Mouse (Mus musculus) ovary, postnatal 10 days (tissue): Measurements from ENCODE around the gene Xpc.

Experiments
- DNase-seq: peaks from one replicate; pipeline ENCODE4 v3.0.0; 2022; ENCODE audit warnings: low spot score

Gene Xpc

GRCm38 (mm10) chr6:91525544-91525943, 9.9 kb upstream of the Xpc start:
- no peak for DNase-seq

DNA sequence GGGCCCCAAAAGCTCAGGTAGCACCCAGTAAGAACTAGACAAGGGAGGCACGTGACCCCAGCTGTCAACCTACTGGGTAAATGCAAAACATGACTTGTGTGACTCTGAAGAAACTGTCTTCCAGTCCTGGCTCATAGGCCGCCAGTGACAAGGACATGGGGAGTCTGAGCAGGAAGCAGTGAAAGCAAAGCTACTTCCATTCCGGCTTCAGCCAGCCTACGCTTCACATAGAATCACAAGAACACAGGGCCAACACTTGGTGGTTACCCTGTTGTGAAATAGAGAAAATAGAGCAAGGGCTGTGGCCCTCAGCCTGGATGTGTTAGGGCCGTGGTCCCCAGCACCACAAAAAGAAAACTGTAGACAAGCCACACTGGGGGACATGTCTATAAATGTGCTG, 7.1 kb upstream of the Xpc start:
- no peak for DNase-seq

GRCm38 (mm10) chr6:91518454-91519020, 2.8 kb upstream of the Xpc start:
- DNase-seq, result no peak

- no peak for DNase-seq
Observed at GRCm38 (mm10) chr6:91514737-91515362, 838 bp downstream of the Xpc start.

DNA sequence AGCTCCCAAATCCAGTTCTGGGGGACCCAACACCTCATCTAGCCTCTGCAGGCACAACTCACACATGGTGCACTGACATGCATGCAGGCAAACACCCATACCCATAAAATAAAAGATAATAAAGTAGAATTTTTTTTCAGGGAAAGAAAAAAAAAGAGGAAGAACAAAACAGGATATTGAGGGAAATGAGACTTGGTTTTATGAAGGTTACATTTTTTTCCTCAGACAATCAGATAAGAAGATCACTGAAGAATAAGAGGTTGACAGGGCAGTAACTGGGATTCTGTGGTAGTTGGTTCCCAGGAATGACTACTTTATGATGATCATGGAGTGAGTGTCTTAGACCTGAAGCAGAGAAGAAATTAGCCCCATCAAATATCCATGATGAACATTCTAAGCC, 1.6 kb downstream of the Xpc start:
- DNase-seq, result no peak

DNA sequence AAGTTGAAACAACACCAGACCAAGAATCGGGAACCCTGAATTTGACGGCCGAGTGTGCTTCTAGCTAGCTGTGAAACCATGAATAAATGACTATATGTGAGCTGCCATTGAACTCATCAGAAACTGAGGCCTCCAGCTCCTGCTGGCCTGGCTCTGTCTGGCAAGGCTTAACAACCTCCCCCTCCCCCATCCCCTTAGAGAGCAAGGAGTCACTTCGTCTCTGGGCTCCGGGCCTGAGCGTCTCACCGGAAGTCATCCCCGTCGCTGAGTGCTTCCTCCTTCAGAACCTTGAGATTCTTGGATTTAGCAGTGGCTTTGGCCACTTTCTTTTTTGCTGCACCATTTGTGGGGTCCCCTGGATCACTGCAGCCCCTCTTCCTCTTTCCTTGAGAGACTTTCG, 5.5 kb downstream of the Xpc start:
- DNase-seq, result no peak

GRCm38 (mm10) chr6:91509326-91509725, 6.4 kb downstream of the Xpc start:
- peak; percentile 41 for DNase-seq

DNA sequence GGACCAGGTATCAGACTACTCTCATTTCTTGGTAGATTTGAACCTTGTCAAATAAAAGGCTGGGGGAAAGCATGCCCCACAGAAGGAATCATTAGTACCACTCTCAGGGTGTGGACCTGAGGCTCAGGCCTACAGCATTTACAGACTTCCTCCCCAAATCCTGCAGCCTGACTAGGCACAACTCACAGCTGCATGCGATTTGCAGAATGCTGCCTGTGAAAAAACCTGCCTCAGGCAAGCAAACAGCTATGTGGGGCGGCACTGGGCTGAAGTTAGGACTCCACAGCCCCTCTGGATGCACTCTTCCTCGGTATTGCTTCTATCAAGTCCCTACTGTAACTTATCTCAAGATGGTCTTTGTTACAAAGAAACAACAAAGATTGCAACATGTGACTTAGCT, 7.6 kb downstream of the Xpc start:
- DNase-seq, result no peak

- DNase-seq, result no peak
Observed at GRCm38 (mm10) chr6:91506036-91506435, 9.7 kb downstream of the Xpc start.

- DNase-seq, result no peak
Observed at GRCm38 (mm10) chr6:91503302-91503701, 12.4 kb downstream of the Xpc start.

- DNase-seq, result no peak
Observed at GRCm38 (mm10) chr6:91494526-91494925, 21.2 kb downstream of the Xpc start.

DNA sequence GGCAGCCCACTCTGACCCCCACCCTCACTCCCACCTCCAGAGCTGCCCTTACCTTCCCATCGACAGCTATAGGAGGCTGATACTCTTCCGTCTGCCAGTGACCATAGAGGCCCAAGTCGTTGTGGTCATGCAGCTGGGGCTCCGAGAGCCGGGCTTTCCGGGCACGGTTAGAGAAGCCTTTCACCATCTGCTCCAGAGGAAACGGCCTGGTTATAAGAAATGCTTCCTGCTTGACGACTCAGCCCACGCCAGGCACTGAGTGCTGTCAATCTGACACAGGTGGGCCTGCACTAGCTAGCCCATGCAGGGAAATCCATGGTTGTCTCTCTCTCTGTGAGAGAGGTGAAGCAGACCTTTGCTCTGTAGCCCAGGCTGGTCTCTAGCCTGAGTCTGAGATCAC, 22.6 kb downstream of the Xpc start:
- no peak for DNase-seq

DNA sequence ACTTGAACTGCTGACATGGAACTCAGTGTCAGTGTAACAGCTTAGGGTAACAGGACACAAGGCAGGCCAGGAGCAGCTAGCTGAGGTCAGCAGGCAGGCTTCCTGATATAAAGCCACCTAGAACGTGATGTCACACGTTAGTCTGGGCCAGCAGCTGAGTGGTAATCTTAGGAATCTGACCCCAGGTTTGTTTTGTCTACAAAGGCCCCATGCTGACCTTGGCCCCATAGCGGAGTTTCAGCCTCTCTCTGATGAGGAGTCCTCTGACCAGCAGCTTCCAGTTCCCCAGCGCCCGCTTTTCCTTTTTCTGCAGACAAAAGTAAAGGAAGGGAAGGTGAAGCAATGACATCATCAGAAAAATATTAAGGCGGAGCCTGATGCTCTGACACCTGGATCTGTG, 24.7 kb downstream of the Xpc start:
- no peak for DNase-seq

GRCm38 (mm10) chr6:91489872-91490271, 25.8 kb downstream of the Xpc start:
- no peak for DNase-seq

DNA sequence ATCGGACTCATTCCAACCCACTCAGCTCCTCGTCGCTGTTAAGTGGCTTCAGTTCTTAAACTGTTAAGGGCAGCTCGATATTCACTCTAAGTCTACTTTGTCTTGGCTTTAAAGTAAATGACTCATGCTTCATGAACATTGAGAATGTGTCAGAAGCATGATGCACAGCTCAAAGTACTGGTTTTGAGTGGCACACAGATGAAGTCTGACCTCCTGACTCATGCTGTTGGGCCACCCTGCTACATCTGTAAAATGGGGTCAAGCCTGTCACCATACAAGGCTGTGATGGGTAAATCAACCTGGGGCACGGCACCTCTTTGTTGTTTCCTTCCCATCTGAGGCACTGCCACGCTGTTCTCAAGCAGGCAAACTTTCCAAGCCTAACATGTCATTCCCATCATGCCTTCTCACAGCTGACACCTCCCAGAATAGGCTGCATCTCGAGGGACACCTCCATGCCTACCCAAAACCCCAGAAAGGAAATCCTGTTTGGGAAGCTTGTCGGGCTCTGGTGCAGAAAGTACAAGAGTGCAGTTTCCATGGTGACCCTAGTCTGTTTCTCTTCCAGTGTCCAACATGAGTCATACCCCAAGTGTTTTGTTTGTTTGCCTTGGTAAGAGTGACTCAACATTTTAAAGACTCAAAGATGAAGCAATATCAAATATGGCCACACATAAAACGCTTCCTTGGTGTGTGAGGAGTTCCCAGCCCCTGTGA, 27.0 kb downstream of the Xpc start:
- no peak for DNase-seq

DNA sequence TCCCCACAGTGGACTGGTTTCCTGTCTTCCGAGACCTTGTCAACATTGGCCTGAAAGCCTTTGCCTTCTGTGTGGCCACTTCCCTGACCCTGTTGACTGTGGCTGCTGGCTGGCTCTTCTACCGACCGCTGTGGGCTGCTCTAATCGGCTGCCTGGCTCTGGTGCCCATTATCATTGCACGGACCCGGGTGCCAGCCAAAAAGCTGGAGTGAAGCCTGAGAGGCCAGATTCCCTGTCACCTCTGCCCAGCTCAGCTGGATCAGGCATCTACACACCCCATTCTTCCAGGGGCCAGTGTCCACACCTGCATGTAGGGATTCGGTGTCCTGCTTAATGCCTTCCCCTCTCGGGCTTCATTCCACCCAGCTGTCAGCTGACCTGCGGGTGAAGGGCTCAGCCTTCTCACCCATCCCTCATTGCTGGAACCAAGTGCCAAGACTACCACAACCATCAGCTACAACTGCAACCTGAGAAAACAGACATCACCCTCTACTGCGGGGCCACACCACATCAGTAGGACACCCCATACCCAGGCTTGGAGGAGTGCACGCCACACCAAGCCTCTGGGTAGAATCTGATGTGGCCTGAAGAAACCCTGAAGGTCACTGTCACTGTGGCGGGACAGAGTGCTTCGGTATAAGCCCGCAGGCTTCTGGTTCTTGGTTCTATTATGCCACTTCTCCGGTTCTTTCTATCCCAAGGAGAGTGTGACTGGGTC, 28.8 kb downstream of the Xpc start:
- no peak for DNase-seq

DNA sequence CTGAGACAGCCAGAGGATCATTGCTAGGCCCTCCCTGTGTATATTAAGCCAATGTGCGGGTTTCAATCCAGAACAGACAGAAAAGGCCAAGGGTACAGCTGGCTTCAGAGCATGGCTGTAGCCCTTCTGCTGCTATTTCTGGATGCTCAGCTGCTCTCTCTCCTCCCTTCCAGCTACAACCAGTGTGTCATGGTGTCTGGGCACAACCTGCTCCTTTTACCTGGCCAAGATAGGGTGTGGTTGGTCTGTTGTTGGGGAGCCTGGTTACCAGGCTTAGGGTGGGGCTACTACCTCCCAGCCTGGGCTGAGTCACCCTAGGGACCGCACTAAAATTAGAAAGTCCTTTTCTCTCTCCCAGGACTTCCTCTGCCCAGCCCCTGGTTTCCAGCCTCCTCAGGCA, 32.3 kb downstream of the Xpc start:
- no peak for DNase-seq

GRCm38 (mm10) chr6:91476541-91476940, 39.1 kb downstream of the Xpc start:
- DNase-seq, result no peak

DNA sequence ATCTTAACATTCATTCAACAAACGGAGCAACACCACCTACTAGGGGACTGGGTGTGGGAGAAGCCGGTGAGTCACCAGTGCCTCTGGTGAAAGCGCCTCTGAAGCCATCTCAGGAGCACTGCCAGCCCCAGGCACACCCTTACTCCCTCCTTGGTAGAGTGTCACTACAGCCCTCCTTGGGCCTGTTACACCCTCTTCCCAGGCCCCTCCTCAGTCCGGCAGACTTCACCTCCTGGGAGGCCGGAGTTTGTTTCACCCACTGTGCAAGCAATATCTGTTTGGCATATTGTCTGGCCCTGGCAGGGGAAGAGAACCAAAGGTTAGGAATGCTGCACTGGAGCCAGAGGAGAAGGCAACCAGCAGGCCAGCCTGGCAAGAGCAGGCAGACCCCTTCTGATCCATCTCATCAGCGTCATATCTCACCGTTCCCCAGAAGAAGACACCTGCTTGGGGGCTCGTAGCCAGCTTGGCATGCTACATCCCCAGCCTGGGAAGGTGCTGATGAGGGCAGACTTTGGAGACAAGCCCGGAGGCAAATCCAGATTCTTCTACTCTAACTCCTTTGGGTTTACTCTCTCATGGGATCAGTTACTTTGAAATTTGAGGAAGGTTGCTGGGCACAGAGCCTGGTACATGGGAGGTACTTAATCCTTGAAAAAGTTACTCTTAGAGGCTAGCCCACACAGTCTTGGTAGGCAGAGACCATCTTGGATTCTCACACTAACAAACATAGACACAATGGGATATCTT, 41.1 kb downstream of the Xpc start:
- no peak for DNase-seq

GRCm38 (mm10) chr6:91473805-91474440, 41.8 kb downstream of the Xpc start:
- DNase-seq, result no peak

DNA sequence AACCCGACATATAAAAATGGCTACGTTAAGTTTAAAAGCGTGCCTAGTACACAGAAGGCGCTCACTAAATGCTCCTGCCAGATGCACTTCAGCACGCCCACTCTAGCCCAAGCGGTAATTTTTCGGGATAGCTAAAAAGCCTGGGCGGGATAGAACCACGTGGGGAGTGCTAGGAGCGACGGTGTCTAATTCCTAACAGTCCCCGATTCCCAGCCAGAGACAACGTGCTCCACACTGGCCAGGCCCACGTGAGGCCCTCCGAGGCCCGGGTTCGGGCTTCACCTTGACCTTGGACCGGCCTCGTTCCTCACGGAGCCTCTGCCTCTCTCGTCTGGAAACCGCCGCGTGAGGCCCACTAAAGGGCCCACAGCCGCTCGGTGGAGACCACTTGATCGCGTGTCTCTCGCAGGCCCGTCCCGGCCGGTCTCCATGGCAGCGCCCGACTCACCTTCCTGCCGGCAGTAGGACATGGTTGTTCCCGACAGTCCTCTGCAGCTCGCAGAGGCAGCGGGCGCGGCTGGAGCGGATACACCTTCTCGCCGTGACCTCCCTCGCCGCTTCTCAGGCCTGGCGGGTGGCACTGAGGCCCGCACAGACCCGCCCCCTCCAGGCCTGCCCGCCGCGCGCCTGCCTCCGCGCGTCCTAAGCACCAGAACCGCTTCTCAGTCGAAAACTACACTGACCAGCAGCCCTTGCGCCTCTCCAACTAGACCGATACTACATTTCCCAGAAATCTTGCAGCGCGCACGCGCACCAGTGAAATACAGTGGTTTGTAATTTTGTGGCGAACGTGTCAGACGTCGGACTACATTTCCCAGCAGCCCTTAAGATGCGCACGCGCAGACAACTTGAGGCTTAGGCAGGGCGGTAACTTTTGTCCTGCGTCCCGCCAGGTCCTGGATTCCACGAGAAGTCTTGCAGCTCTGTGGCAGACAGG, 42.6 kb downstream of the Xpc start, which contains the start of the genes Chchd4 and Tmem43:
Chchd4 (minus strand) TSS at position 679 of the 937 bp plus-strand sequence.
Tmem43 (plus strand) TSS at position 836 of the 937 bp plus-strand sequence.
- peak; percentile 90 for DNase-seq
